Mouse (Mus musculus) mouse trophoblast stem cell (cell line): Measurements from ENCODE around the gene Mthfsd.

Experiments
- in situ Hi-C, 2 experiments: fragments of 300-500 bp; cut with MseI, MboI; formaldehyde crosslinking; loops; 2 replicates in 1 of 2; 3 replicates in 1 of 2; pipeline ENCODE4 v1.15.1; 2025

The Mthfsd gene

DNA sequence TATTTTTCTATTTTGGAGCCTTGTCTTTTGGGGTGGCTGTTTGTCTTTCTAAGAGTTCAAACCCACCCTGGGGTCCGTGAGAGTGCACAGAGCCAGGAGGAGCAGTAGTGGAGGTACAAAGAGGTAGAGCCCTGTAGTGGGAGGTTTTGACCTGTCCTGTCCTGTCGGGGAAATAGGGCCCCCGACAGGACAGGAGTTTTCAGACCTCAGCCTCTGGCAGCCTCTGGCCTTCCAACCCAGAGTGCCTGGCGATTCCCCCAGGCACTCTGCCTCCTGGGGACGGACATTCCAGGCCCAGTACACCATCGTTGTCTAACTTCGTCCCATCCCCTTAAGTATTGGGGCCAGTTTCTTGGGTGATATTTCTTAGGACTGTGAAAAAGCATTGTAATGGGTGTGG lies 14.2 kb upstream of the Mthfsd start:
- in situ Hi-C loops: loop anchor here in 1 of 2 experiments (5.0 kb wide), 1 partner anchor 90 kb away; no protein-coding TSS in a partner anchor

DNA sequence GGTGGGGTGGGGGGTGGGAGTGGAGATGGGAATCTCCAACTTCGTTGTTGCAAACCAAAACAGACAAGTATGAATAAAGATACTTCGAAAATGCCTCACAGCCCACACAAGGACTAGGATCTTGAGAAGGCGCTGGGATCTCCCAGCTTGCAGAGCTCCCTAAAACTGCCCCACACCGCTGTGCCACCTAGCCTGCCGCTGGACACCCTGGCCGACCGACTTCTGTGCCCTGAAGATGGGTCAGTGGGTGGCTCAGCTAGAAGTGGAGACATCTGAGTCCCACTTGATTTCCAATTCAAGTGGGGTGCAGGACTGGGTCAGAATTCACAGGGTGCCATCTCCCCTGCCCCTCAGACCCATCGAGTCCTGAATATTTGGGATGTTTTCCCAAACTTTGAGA lies 13.5 kb upstream of the Mthfsd start:
- in situ Hi-C loops: loop anchor here in 1 of 2 experiments (5.0 kb wide), 1 partner anchor 91 kb away; no protein-coding TSS in a partner anchor

DNA sequence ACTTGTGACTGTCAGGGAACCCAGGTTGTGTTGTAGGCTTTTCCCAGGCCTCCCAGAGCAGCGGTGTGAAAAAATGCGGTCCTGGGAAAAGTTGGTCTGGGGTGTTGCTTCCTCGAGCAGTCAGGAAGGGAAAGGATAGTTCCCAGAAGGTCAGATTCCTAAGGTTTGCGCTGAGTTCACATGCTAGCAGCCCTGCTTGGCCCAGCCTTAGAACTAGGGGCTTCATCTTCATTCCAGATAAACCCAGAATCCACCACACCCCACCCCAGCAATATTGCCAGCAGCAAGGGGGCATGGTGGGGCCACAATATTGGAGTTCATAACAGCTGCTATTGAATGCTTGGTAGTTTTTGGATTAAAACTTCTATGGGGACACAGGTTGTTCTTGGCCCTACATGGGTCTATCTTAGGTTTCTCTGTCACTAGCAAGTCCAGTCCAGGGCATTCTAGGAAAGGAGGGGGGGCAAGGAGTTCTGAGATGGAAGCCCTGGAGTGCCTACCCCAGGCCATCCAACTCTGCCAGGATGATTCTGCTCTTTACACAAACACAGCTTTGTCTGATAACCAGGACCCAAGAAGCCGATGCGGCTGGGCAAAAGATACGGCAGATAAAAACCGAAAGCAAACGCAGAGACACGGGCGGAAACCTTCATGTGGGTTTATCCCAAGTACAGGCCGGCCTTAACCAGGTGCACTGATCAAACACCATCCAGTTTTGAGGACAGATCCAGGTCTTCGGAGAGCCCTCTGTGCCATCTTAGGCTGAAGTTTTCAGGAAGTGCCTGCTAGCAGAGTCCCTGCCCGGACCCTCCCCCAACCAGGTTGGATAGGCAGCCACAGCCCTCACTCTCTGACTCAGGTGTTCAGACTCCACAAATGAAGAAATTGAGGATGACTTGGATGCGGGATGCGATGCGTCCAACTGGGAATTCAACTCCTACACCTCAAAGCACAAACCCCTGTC lies 12.5 kb upstream of the Mthfsd start:
- in situ Hi-C loops: loop anchor here in 1 of 2 experiments (5.0 kb wide), 1 partner anchor 92 kb away; no protein-coding TSS in a partner anchor

DNA sequence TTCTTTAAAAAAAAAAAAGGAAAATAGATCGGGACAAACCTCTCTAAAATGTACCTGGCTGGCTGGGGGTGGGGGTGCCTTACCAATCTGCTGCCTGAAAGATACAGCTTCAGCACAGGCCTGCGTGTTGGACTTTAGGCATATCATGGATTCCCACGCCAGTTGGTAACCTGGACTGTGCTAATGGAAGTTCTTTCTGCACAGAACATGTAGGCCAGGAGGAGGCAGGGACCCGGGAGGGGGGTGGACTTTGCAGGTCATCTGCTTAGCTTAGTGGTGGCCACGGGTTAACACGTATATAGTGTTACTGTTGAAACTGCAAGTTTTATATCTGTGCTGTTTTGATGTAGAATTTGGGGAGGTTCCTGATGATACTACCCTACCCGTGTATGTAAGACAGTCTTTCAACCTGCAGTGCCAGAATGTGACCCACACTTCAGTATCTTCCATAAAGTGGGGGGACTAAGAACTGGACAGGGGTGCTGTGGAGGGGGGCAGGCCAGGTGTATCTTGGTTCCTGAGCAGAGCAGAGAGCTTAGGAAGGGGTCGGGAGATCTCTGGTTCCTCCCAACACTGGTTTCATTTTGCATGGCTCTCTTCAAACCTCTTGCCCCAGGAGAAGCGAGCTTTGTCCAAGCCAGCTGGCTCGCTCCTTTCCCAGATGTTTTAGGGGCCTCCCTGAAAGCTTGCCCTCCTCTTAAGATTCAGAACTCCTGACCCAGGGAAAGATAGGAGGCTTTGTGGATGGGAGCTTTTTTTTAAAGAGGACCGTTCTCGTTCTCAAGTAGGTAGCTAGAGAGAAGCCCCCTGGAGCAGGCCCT lies 11.7 kb upstream of the Mthfsd start:
- in situ Hi-C loops: loop anchor here (5.0 to 10.0 kb wide), 2 partner anchors 92 to 275 kb away; no protein-coding TSS in a partner anchor

DNA sequence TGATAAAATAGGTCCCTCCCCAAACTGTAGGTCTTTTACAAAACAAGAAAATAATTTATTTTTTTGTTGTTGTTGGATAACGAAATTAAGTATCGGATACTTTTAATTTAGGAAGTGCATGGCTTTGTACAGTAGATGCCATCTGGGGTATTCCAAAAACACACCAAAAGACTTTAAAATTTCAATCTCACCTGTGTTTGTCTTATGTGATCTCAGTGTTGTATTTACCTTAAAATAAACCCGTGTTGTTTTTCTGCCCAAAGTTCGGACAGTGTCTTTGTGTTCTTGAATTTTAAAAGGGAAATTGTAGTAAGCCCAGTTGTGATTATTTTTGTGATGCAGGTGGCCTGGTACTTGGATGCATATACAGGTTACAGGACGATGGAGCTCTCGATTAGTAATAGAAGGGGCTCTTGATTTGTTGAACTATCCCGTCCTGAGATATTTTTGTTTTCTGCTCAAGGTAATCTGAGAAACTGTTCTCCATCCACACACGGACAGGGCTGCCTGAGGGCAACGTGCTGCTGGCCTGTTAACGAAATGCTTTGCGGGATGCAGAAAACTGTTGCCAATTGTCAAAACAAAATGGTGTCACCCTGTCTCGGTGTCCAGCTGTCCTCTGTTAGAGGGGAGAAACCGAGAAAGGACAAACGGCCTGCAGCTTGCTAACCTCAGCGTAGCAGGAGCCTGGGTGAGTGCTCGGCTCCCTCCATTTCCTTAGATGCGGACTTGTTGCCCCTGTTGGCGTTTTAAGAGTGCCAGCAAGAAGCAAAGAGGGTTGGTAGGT lies 10.6 kb upstream of the Mthfsd start:
- in situ Hi-C loops: loop anchor here (5.0 to 10.0 kb wide), 2 partner anchors 93 to 276 kb away; no protein-coding TSS in a partner anchor

DNA sequence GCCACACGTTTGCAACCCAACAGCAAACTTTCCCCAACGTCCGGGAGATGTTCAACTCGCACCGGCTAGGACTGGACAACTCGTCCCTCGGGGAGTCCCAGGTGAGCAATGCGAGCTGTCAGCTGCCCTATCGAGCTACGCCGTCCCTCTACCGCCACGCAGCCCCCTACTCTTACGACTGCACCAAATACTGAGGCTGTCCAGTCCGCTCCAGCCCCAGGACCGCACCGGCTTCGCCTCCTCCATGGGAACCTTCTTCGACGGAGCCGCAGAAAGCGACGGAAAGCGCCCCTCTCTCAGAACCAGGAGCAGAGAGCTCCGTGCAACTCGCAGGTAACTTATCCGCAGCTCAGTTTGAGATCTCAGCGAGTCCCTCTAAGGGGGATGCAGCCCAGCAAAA lies 9.7 kb upstream of the Mthfsd start:
- in situ Hi-C loops: loop anchor here (5.0 to 10.0 kb wide), 2 partner anchors 94 to 277 kb away; no protein-coding TSS in a partner anchor

DNA sequence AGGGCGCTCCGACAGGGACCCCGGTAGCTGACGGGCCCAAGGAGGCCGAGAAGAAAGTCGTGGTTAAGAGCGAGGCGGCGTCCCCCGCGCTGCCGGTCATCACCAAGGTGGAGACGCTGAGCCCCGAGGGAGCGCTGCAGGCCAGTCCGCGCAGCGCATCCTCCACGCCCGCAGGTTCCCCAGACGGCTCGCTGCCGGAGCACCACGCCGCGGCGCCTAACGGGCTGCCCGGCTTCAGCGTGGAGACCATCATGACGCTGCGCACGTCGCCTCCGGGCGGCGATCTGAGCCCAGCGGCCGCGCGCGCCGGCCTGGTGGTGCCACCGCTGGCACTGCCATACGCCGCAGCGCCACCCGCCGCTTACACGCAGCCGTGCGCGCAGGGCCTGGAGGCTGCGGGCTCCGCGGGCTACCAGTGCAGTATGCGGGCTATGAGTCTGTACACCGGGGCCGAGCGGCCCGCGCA lies 9.0 kb upstream of the Mthfsd start:
- in situ Hi-C loops: loop anchor here (5.0 to 10.0 kb wide), 2 partner anchors 95 to 278 kb away; no protein-coding TSS in a partner anchor

DNA sequence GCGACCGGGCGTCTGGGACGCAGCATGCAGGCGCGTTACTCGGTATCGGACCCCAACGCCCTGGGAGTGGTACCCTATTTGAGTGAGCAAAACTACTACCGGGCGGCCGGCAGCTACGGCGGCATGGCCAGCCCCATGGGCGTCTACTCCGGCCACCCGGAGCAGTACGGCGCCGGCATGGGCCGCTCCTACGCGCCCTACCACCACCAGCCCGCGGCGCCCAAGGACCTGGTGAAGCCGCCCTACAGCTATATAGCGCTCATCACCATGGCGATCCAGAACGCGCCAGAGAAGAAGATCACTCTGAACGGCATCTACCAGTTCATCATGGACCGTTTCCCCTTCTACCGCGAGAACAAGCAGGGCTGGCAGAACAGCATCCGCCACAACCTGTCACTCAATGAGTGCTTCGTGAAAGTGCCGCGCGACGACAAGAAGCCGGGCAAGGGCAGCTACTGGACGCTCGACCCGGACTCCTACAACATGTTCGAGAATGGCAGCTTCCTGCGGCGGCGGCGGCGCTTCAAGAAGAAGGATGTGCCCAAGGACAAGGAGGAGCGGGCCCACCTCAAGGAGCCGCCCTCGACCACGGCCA lies 8.5 kb upstream of the Mthfsd start:
- in situ Hi-C loops: loop anchor here (5.0 to 10.0 kb wide), 2 partner anchors 96 to 278 kb away; no protein-coding TSS in a partner anchor

DNA sequence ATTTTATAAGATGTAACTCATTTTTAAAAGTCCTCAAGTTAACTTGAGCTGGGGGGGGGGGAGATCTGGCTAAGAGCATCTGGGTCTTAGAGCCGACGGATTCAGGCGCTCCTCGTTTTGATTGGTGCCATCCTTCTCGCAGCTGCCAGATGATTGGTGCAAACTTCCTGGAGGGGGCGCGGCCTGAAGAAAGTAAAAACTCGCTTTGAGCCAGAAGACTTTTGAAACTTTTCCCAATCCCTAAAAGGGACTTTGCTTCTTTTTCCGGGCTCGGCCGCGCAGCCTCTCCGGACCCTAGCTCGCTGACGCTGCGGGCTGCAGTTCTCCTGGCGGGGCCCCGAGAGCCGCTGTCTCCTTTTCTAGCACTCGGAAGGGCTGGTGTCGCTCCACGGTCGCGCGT lies 7.8 kb upstream of the Mthfsd start, which contains the start of gene Foxc2:
Gene Foxc2, plus strand, starts transcription at position 224 of the 400 bp plus-strand sequence.
- in situ Hi-C loops: loop anchor here (5.0 to 10.0 kb wide), 2 partner anchors 96 to 279 kb away; no protein-coding TSS in a partner anchor

DNA sequence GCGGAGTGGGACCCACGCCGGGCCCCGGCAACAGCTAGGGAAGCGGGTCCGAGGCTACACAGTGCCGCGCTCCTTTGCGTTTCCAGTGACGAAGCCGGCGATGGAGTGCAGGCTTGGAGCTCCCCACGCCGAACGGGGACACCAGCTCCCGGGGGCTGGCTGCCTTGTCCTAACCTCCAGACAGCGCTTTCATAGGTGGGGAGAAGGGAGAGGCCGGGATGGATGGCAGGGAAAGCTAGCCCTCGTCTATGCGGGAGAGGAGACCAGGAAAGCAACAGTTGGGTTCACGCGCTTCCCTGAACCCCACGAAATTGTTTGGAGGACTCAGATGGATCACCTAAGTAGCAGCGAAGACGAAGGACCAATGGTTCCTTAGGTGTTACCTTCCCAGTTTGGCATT lies 6.9 kb upstream of the Mthfsd start:
- in situ Hi-C loops: loop anchor here (5.0 to 10.0 kb wide), 2 partner anchors 97 to 280 kb away; no protein-coding TSS in a partner anchor

DNA sequence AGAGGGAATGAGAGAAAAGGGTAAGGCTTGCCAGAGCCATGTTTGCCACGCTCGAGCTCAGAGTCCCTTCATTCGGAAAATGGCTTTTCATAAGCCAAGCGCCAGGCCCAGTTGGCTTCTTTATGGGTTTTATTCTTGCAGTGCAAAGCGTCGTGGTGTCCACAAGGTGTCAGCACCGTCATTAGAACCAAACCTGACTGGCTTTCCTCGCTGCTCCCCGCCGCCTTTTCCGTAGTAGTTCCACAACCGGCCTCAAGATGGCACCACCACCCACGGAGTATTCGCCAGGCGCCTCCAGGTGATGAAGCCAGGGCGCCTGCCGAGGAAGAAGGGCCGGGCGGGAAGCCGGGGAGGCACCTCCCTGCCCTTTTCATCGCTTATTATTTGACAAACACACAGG lies 5.1 kb upstream of the Mthfsd start:
- in situ Hi-C loops: loop anchor here (5.0 to 10.0 kb wide), 3 partner anchors 264 to 399 kb away; no protein-coding TSS in a partner anchor

DNA sequence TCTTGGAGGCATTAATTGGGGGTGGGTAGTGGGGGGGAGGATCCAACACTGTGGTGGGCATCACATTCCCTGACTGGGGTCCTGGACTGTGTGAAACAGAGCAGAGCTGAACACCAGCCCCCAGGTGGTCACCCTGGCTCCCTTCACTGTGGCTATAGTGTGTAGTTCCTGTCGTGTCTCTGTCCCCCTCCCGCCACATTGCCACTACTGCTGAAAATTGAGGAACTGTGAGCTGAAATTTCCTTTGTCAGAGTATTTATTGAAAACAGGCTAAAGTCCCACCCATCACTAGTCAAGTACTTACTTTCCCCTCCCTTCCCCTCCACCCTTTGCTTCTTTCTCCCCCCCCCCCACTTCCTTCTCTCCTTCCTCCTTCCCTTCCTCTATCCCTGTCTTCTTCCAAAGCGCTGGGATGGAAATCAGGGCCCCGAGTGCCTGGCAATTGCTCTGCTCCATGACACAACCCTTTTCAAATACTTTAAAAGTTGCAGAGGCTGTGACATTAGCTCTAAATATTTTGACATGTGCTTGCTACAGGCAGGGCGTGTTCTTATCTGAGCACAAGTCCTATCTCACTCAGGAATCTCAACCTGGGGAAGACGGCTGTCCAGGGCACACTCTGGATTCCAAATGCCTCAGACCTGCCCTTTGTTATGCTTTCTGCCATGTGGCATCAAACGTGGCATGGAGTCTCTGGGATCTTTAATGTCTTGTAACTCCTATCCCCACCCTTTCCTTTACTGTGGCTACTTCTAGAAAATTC lies 3.1 kb upstream of the Mthfsd start:
- in situ Hi-C loops: loop anchor here (5.0 to 10.0 kb wide), 3 partner anchors 266 to 401 kb away; no protein-coding TSS in a partner anchor

DNA sequence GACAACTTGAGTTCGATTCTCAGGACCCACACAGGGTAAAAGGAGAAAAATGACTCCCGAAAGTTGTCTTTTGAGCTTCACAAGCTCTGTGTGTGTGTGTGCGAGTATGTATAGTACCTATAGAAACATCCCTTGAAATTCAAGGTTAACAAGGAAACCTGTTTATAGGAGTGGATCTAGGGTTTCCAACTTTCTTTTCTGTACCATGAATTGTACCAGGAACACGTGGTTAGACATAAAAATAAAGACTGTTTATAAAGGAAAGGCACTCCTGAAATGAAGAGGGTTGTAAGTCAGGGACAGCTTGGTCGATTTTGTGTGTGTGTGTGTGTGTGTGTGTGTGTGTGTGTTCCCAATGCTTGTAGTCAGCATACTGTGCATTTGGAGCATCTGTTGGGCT lies 465 bp upstream of the Mthfsd start:
- in situ Hi-C loops: no loop called here

DNA sequence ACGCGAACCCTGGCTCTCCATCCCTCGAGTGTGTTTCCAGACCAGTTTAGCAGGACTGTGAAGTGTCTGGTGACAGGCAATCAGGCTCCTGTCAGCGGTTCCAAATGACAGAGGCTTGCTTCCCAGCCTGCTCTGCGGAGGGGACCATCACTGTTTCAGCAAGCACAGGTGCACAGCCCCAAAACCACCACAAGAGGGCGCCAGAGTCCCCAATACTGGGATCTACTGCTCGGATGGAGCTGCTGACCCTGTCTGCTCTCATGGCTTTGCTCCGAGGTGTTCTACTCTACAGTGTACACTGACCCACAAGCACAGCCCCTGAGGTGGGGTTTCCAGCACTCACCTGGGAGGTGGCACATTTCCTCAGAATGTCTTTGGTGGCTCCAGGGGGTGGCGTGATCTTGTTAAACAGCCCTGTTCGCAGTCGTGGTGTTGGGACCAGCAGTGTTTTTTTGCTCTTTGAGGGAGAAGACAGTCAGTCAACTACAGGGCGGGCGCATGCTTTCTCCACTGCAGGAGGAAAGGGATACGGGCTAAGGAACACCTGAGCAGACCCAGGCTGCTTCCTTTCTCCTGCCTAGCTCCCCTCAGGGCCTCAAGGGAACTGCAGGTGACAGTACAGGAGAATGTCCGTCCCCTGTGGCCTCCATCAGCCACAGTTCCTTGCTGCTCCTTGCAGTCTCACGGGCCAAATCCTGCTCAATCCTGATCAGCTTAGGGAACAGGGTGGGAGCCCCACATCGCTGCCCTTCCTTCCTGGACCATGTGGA lies 4.0 kb downstream of the Mthfsd start:
- in situ Hi-C loops: no loop called here

DNA sequence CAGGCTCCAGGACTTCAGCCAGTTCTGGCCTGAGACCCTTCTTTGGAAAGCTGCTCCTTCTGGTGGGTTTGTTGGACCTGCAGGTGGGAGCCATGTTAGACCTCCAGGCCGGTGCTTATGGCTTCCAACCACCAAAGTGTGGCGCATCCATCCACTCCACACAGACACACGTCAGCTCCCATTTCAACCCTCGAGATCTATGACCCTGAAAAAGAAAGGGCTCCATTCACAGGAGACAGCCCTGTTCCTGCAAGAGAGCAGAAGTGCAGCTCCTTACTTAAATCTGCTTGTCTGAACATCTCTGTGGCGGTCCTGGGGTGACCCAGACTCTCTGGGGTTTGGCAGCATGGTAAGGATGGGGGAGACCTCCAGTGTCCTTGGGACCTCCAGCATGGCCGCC lies 14.7 kb downstream of the Mthfsd start:
- in situ Hi-C loops: loop anchor here in 1 of 2 experiments (5.0 to 25.0 kb wide), 2 partner anchors 271 to 406 kb away; no protein-coding TSS in a partner anchor

DNA sequence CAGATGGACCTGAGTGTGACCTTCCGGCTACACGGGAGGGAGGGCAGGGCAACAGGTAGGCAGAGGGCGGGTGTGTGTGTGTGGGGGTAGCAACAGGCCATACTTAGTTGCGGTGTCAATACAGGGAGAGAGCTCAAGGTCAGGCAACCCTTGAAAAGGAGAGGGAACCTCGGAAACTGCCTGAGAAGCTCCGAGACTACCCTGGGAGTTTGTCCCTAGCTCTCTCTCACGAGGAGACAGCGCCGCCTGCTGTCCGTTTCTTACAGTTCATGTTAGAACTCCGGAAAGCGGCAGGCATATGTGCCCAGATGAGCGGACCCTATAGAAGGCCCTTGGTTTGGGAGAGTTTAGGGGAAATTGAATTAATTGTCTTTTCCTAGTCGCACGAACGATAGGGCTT lies 15.6 kb downstream of the Mthfsd start:
- in situ Hi-C loops: loop anchor here in 1 of 2 experiments (5.0 to 25.0 kb wide), 2 partner anchors 270 to 405 kb away; no protein-coding TSS in a partner anchor

DNA sequence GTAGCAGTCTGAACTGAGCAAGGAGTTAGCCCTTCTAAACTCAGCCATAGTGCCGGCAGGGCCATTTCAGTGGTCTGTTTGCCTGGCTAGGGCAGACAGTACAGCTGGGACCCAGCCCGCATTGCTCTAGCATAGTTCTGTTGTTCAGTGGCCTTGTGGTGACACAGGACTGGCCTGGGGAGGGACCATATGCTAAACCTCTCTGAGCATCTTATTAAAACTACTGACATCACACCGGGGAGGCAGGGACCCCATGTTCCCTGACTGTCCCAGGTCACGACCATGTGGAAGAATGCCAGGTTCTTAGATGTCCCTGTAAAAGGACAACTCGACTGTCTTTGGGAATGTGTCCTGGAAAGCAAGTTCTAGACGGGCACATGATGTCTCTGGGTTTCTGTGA lies 16.1 kb downstream of the Mthfsd start:
- in situ Hi-C loops: loop anchor here in 1 of 2 experiments (5.0 to 25.0 kb wide), 2 partner anchors 270 to 405 kb away; no protein-coding TSS in a partner anchor

DNA sequence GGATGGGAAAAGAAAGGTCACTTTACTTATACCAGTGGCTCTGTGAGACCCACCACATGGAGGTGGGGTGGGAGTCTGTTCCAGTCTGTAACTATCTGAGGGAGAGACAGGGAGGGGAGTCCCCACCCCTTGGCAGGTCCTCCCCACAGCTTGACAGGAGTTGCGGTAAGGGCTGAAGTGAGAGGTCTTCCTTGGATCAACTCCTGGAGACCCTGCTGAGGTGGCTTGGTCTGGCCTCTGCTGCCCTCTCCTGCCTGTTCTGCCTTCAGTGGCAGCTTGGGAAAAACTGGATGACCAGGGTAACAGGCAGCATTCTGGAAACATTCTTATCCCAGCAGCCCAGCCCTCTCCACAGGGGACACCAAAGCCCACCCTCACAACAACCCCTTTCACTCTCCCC lies 17.5 kb downstream of the Mthfsd start:
- in situ Hi-C loops: loop anchor here in 1 of 2 experiments (5.0 to 25.0 kb wide), 2 partner anchors 268 to 403 kb away; no protein-coding TSS in a partner anchor
